Mouse (Mus musculus) layer of hippocampus, adult 9-10 months (tissue): Measurements from ENCODE around the gene Adck2.

Experiments
- DNase-seq: peaks from one replicate; pipeline ENCODE4 v3.0.0; 2022; ENCODE audit warnings: low spot score

Adck2 gene

DNA sequence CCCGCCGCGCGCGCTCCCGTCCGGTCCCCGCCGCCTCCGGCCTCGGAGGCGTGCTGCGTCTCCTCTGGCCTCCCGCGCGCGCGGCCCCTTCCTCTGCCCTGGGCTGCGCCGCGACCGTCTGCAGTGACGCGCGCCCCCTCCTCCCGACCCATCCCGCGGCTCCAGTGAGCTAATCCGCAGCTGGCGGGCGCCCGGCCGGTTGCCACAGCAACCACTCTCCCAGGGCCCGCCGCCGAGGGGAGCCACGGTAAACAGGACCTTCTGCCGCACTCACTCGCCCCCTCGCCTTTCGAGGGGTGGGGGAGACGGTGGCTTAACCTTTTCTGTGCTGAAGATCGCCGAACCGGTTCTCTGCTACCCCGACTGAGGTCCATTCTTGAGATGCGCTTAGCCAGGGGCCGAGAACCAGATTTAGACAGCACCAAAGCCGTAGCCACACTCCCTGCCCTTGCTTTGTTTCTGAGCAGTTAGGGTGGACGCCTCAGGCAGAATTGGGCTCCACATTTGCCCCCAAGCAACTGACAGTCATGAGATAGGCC lies 15.9 kb upstream of the Adck2 start, which contains the start of gene Dennd2a:
Dennd2a (minus strand) TSS at position 145 of the 539 bp plus-strand sequence.
- DNase-seq, result peak; percentile 39

GRCm38 (mm10) chr6:39559276-39559939 lies 14.3 kb upstream of the Adck2 start:
- DNase-seq, result no peak

GRCm38 (mm10) chr6:39562166-39563015 lies 11.3 kb upstream of the Adck2 start:
- DNase-seq, result peak; percentile 98

DNA sequence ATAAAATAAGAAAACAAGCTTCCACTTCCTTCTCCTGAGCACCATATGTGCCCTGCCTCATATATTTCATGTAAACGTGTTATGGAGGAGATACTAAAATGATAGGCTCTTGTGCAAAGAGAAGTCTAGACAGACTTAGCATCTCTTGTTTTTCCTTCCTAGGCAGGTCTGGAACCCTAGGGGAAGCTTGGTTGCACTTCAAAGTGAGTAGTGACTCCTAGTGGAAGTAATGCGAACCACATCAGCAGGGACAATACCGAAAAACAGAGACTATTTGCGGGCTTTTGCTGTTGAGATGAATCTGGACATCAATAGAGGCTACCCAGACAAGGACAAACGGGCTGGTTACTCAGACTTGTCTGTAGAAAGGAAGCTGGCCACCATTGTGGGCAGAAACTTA lies 6.1 kb upstream of the Adck2 start:
- no peak for DNase-seq

DNA sequence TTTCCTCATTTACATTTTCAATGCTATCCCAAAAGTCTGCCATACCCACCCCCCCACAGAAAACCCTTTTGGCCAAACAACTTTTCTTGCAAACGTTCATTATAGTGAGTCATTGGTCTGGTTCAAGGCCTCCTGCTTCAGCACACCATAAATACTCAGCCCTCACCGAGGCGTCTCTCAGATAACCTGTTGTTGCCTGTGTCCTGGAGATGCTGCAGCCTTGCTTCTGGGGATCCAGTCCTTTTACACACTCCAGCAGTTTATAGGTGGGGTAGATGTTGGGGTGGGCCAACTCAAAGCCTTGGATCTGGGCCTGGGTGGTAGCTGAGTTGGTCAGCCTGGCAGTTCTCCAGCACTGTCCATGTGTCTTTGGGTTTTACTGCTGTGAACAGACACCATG lies 3.2 kb upstream of the Adck2 start:
- no peak for DNase-seq

- DNase-seq, result no peak
Observed at GRCm38 (mm10) chr6:39574555-39574869, 839 bp downstream of the Adck2 start.

- DNase-seq, result no peak
Observed at GRCm38 (mm10) chr6:39574951-39575350, 1.3 kb downstream of the Adck2 start.

- no peak for DNase-seq
Observed at GRCm38 (mm10) chr6:39579552-39579951, 5.9 kb downstream of the Adck2 start.

GRCm38 (mm10) chr6:39580558-39580957 lies 6.9 kb downstream of the Adck2 start:
- DNase-seq, result no peak

- no peak for DNase-seq
Observed at GRCm38 (mm10) chr6:39581087-39581784, 7.6 kb downstream of the Adck2 start.

- no peak for DNase-seq
Observed at GRCm38 (mm10) chr6:39585517-39585916, 11.8 kb downstream of the Adck2 start, which contains the start of gene Gm42420. TSS of gene Gm42420 (plus strand) at chr6:39585753.

- DNase-seq, result no peak
Observed at GRCm38 (mm10) chr6:39591481-39591880, 17.8 kb downstream of the Adck2 start.

GRCm38 (mm10) chr6:39592401-39593214 lies 18.9 kb downstream of the Adck2 start, which contains the start of gene Ndufb2:
TSS of gene Ndufb2 (plus strand) at chr6:39592574.
- DNase-seq, result peak; percentile 95

- no peak for DNase-seq
Observed at GRCm38 (mm10) chr6:39600851-39601250, 27.2 kb downstream of the Adck2 start.

DNA sequence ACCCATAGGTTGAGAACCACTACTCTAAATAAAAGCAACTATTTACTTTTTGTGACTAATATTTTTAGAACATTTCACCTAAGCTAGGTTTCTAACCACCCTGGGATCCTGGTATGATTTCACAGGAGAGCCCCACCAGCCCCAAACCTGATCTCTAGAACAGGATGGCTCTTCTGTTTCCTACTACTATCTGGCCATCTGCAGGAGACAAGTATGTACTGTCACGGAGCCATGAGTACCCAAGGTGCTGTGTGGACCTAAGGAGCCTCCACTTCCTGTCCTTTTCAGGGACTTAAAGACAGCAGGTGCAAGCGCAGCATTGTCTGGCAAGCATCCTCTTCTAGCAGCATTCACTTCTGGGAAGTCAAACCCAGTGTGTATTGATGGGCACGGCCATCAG lies 28.2 kb downstream of the Adck2 start:
- DNase-seq, result no peak

- DNase-seq, result no peak
Observed at GRCm38 (mm10) chr6:39604565-39604964, 30.9 kb downstream of the Adck2 start.

DNA sequence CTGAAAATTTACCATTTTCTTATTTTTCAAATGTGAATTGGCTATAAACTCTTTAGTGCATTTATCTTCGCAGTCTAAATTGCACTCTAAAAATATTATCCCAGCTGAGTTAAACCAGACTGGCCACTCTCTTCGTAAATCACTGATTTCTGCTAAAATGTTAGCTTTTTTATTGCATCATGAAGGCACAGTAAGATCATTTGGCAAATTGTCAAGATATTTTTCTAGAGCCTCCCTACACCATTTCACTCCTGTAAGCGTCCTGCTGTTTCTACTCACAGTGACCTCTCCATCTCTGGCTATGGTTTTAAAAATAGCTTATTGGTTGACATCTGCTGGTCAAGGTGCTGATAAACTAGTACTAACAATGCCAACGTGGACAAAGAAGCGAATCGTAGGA lies 32.4 kb downstream of the Adck2 start:
- DNase-seq, result no peak

GRCm38 (mm10) chr6:39606862-39607261 lies 33.2 kb downstream of the Adck2 start:
- no peak for DNase-seq

- no peak for DNase-seq
Observed at GRCm38 (mm10) chr6:39607365-39607764, 33.7 kb downstream of the Adck2 start.

GRCm38 (mm10) chr6:39610207-39610606 lies 36.5 kb downstream of the Adck2 start:
- DNase-seq, result no peak

GRCm38 (mm10) chr6:39611296-39611695 lies 37.6 kb downstream of the Adck2 start:
- no peak for DNase-seq
